8 mouse cellular contexts compared by ENCODE assay signal in the genomic region with DNA sequence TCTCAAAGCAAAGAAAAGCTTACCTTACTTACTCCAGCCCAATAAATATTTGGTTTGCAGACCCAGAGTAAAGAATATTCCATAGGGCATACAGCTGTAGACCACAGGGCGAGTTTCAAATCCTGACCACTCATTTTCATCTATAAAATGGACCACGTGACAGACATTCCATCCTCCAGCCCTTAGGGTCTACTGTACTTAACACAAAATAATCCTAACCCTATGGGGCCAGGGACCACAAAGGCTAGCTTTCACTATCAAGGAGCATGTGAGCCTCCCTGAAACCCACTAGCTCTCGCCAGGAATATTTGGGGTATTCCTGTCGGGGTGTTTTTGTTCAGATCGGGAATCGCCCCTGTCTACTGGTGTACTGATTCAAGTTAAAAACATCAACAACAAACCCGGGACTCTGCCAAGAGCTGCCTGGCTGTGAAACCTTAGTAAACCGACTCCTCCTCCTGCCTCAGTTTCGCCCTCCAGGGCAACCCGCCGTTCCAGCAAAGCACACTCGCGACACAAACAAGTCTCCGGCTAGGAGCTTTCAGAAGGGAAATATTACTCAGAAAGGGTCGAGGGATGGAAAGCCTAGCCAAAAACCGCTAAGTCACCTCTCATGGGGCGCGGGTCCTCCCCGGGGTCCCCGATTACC. TPM values are rescaled to one million over a fixed set of nuclear protein-coding genes. Genes with fewer than 3 reads are reported as not detected.
A peak's percentile ranks its signal among the peaks of the same experiment; 100 is the strongest.
DNase-seq lines count a peak whose midpoint lies in the region; ATAC-seq and TF ChIP-seq lines count a peak whose summit lies in the region.

No protein-coding gene starts in this region.

- no peaks in the 10 kb centered on the region for H3K4me1 ChIP-seq in kidney, postnatal 0 days (replicated peaks; ENCODE audit: insufficient read depth, low read length)
- H3K4me1 ChIP-seq in bone marrow macrophage, adult 2 months (ENCODE audit: control insufficient read depth, insufficient read depth, low read length) = peaks cover 24% of the 10 kb centered on the region
- H3K4me1 ChIP-seq in hindbrain, postnatal 0 days (ENCODE audit: insufficient read depth, low read length) = peaks cover 5% of the 10 kb centered on the region; the same call in 1 of the 2 replicates
- peaks cover 11% of the 10 kb centered on the region for H3K4me1 ChIP-seq in midbrain, postnatal 0 days (ENCODE audit: insufficient read depth, low read length)

- peak overlapping the region; percentile 51 for H3K4me3 ChIP-seq in kidney, postnatal 0 days (replicated peaks; ENCODE audit: low read depth, low read length)
- peak overlapping the region; percentile 98 for H3K4me3 ChIP-seq in bone marrow macrophage, adult 2 months (ENCODE audit: insufficient read depth, low read length)
- H3K4me3 ChIP-seq in hindbrain, postnatal 0 days (ENCODE audit: low read length) = peak overlapping the region; percentile 71
- H3K4me3 ChIP-seq in midbrain, postnatal 0 days (ENCODE audit: low read depth, low read length) = peak overlapping the region; percentile 65

- TF ChIP-seq POLR2A in bone marrow macrophage, adult 2 months (IDR thresholded peaks at IDR 0.05; ENCODE audit: borderline replicate concordance, low read depth, low read length) = no peak

- H3K9ac ChIP-seq in kidney, postnatal 0 days (ENCODE audit: low read depth, low read length) = peak overlapping the region; percentile 71
- peak overlapping the region; percentile 72 for H3K9ac ChIP-seq in hindbrain, postnatal 0 days (replicated peaks; ENCODE audit: low read length)
- peak overlapping the region; percentile 70 for H3K9ac ChIP-seq in midbrain, postnatal 0 days (replicated peaks; ENCODE audit: low read length, poor library complexity, severe bottlenecking)

- WGBS in kidney, postnatal 0 days = 2% methylated on average over 20 of the region's 20 CpGs
- WGBS in hindbrain, postnatal 0 days = 3% methylated on average over 20 of the region's 20 CpGs
- WGBS in midbrain, postnatal 0 days = 1% methylated on average over 20 of the region's 20 CpGs

- 0 out of 2 replicates have a peak overlapping the region, but pooled peaks have one; percentile 28 for H3K27ac ChIP-seq in kidney, postnatal 0 days
- peak overlapping the region; percentile 98 for H3K27ac ChIP-seq in bone marrow macrophage, adult 2 months (ENCODE audit: insufficient read depth, low read depth, low read length)
- H3K27ac ChIP-seq in hindbrain, postnatal 0 days = peak overlapping the region; percentile 80
- peak overlapping the region; percentile 70 for H3K27ac ChIP-seq in midbrain, postnatal 0 days (ENCODE audit: low read depth, low read length)

- H3K4me2 ChIP-seq in kidney, postnatal 0 days (ENCODE audit: low read length) = peak overlapping the region; percentile 65
- H3K4me2 ChIP-seq in hindbrain, postnatal 0 days (ENCODE audit: low read depth, low read length) = peak overlapping the region; percentile 61
- peak overlapping the region; percentile 65 for H3K4me2 ChIP-seq in midbrain, postnatal 0 days (ENCODE audit: low read depth, low read length, poor library complexity, severe bottlenecking)

- ATAC-seq in kidney, postnatal 0 days (replicated peaks; ENCODE audit: low FRiP score, low read depth) = peak; percentile 8; the same call in 1 of the 2 replicates
- peak; percentile 55 for ATAC-seq in hindbrain, postnatal 0 days
- peak; percentile 47 for ATAC-seq in midbrain, postnatal 0 days (ENCODE audit: low FRiP score)

- DNase-seq in kidney, postnatal 0 days (ENCODE audit: low spot score) = no peak
- no peak for DNase-seq in kidney, adult 11 months
- no peak for DNase-seq in hindbrain, postnatal 0 days (ENCODE audit: low spot score)
- peak; percentile 43 for DNase-seq in midbrain, postnatal 0 days (ENCODE audit: low spot score)
- DNase-seq in layer of hippocampus, postnatal 36 days = no peak
- no peak for DNase-seq in layer of hippocampus, adult 9-10 months (ENCODE audit: low spot score)
- no peak for DNase-seq in thymus, adult 18-20 months

- H3K9me3 ChIP-seq in kidney, postnatal 0 days (replicated peaks; ENCODE audit: low read length) = no peaks in the 10 kb centered on the region
- H3K9me3 ChIP-seq in hindbrain, postnatal 0 days (ENCODE audit: low read length) = no peaks in the 10 kb centered on the region
- no peaks in the 10 kb centered on the region for H3K9me3 ChIP-seq in midbrain, postnatal 0 days (ENCODE audit: low read length)

- no peaks in the 10 kb centered on the region for H3K27me3 ChIP-seq in kidney, postnatal 0 days (ENCODE audit: insufficient read depth, low read length)
- no peaks in the 10 kb centered on the region for H3K27me3 ChIP-seq in hindbrain, postnatal 0 days (ENCODE audit: insufficient read depth, low read length)
- H3K27me3 ChIP-seq in midbrain, postnatal 0 days (ENCODE audit: insufficient read depth, low read length) = no peaks in the 10 kb centered on the region

- no peaks in the 10 kb centered on the region for H3K36me3 ChIP-seq in kidney, postnatal 0 days (ENCODE audit: insufficient read depth, low read length)
- no peaks in the 10 kb centered on the region for H3K36me3 ChIP-seq in hindbrain, postnatal 0 days (ENCODE audit: insufficient read depth, low read length)
- H3K36me3 ChIP-seq in midbrain, postnatal 0 days (ENCODE audit: insufficient read depth, low read length) = no peaks in the 10 kb centered on the region

- TF ChIP-seq CTCF in kidney, postnatal 0 days (IDR thresholded peaks at IDR 0.05; ENCODE audit: low read depth) = no peak
- no peak for TF ChIP-seq CTCF in bone marrow macrophage, adult 2 months (IDR thresholded peaks at IDR 0.05; ENCODE audit: low read depth, low read length)
- TF ChIP-seq CTCF in hindbrain, postnatal 0 days (IDR thresholded peaks at IDR 0.05; ENCODE audit: low read depth) = no peak
- no peak for TF ChIP-seq CTCF in midbrain, postnatal 0 days (IDR thresholded peaks at IDR 0.05)

RNA-seq across cellular contexts. Expression of gene Lgmn, which starts 0.5 kb away (rescaled TPM):
- 286 and 302 TPM in 2 replicates for polyA plus RNA-seq in kidney, postnatal 0 days (2015; fragmentation: Nextera tagmentation; extraction: Ambion mirVana)
- 1,528 and 1,623 TPM in 2 replicates for polyA plus RNA-seq in bone marrow macrophage, adult 2 months (2012; ENCODE audit: insufficient read depth, insufficient read length, missing spikeins)
- 148 TPM in 2 replicates for total RNA-seq in hindbrain, postnatal 0 days (2014; rRNA removed)
- 166 and 179 TPM in 2 replicates for polyA plus RNA-seq in hindbrain, postnatal 0 days (2015; fragmentation: Nextera tagmentation; extraction: Ambion mirVana)
- 112 and 124 TPM in 2 replicates for total RNA-seq in midbrain, postnatal 0 days (2014; rRNA removed)
- polyA plus RNA-seq in midbrain, postnatal 0 days (2015; fragmentation: Nextera tagmentation; extraction: Ambion mirVana) = 148 and 158 TPM in 2 replicates
- total RNA-seq in layer of hippocampus, postnatal 36 days (2021) = 10 to 100 TPM; 83.0 to 84.8 TPM

RNA-seq across cellular contexts. Expression of gene Golga5, which starts 29.8 kb away (rescaled TPM):
- polyA plus RNA-seq in kidney, postnatal 0 days (2015; fragmentation: Nextera tagmentation; extraction: Ambion mirVana) = 36.4 and 38.7 TPM in 2 replicates
- 28.1 and 30.3 TPM in 2 replicates for polyA plus RNA-seq in bone marrow macrophage, adult 2 months (2012; ENCODE audit: insufficient read depth, insufficient read length, missing spikeins)
- total RNA-seq in hindbrain, postnatal 0 days (2014; rRNA removed) = 23.2 and 24.7 TPM in 2 replicates
- 24.3 and 25.0 TPM in 2 replicates for polyA plus RNA-seq in hindbrain, postnatal 0 days (2015; fragmentation: Nextera tagmentation; extraction: Ambion mirVana)
- total RNA-seq in midbrain, postnatal 0 days (2014; rRNA removed) = 20.8 and 26.0 TPM in 2 replicates
- 23.0 and 23.3 TPM in 2 replicates for polyA plus RNA-seq in midbrain, postnatal 0 days (2015; fragmentation: Nextera tagmentation; extraction: Ambion mirVana)
- 10 to 100 TPM; 26.0 to 27.1 TPM for total RNA-seq in layer of hippocampus, postnatal 36 days (2021)

Comparison
In these comparisons a context has a peak if more than half of its experiments do, and no peak if none do; other contexts are left out.
1. H3K27ac ChIP-seq: peak in every context shown above with its lines; median percentile 98 in bone marrow macrophage, adult 2 months; 80 in hindbrain, postnatal 0 days; 70 in midbrain, postnatal 0 days; 28 in kidney, postnatal 0 days.